Comparison of ENCODE assay signal across 9 mouse cellular contexts in the genomic region with DNA sequence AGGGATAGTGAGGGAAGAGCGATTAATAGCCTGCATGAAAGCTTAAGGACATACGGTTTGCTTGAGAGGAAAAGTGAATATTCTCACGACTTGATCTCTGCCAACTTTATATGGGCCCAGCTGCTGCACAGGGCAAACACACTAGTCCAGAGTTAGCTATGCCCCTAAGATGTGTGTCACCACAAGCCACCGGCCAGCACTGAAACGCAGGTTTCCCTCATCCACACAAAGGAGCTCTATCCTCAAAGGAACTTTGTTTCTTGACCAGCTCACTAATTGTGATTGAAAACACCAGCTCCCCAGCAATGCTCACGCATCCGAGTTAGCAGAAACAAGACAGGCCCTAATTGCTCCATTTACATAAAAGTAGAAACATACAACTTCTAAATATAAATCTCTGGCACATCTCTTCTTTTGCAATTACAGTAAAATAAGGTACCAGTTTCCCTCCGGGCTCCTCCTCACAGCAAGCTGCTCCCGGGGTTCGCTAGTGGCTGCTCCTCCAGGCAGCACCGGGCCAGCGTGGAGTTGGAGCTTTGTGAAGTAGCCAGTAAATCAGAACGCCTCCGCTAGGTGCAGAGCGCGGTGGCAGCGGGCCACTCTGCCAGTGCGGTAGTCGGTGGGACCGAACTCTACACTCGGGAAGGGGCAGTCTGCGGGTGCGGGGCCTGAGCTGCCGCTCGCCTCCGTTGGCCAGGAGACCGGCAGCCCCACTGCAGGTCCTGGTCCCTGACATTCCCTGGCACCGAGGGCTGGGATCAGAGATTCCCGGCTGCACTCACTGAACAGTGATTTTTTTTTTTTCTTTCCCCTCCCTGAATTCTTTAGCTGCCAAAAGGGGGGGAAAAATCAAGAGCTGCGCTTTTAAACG. TPM values are rescaled to one million over a fixed set of nuclear protein-coding genes. Genes with fewer than 3 reads are reported as not detected.
DNase-seq lines count a peak whose midpoint lies in the region; ATAC-seq lines count a peak whose summit lies in the region.
"Had no signal": no experiment of that assay in that cellular context is flagged by ENCODE, and none has a peak within 500 bp of the region (broad histone marks: within the 10 kb centered on the region; RNA-seq: fewer than 3 reads in every experiment).

TSS of gene Inhba (plus strand) at position 480 of the 871 bp plus-strand sequence.

- H3K4me3 ChIP-seq in limb, embryonic 12.5 days (replicated peaks), result peak within 1 kb of the TSS; percentile 51
- peak within 1 kb of the TSS; percentile 49 for H3K4me3 ChIP-seq in midbrain, embryonic 12.5 days
- H3K4me3 ChIP-seq in stomach, embryonic 14.5 days (ENCODE audit: low read depth, low read length), result peak within 1 kb of the TSS; percentile 41

- ATAC-seq in limb, embryonic 12.5 days (ENCODE audit: insufficient number of reproducible peaks, insufficient read depth, low FRiP score, low TSS enrichment, low read depth), result peak; percentile 38
- ATAC-seq in midbrain, embryonic 12.5 days (ENCODE audit: low FRiP score, low read depth), result peak; percentile 77
- ATAC-seq in stomach, embryonic 14.5 days (ENCODE audit: insufficient number of reproducible peaks, insufficient read depth, low FRiP score, low read depth), result peak; percentile 59; the same call in 1 of the 2 replicates

- DNase-seq in layer of hippocampus, adult 18-20 months (ENCODE audit: low spot score in 2 of 2), result peak in 1 of 2 experiments; percentile 55
- no peak for DNase-seq in layer of hippocampus, adult 9-10 months (ENCODE audit: low spot score)
- peak; percentile 73 to 75 for DNase-seq in cerebellum, postnatal 25 days
- peak; percentile 29 for DNase-seq in gastrocnemius, postnatal 14 days
- DNase-seq in induced T-regulatory cell, adult 2 months (ENCODE audit: low read depth), result peak; percentile 25

- H3K4me1 ChIP-seq in limb, embryonic 12.5 days (replicated peaks), result peaks cover 25% of the 10 kb centered on the region
- peaks cover 9% of the 10 kb centered on the region; the same call in 1 of the 2 replicates for H3K4me1 ChIP-seq in midbrain, embryonic 12.5 days
- 0 out of 2 replicates have a peak, but pooled peaks cover 4% of the 10 kb centered on the region for H3K4me1 ChIP-seq in stomach, embryonic 14.5 days (ENCODE audit: control insufficient read depth, insufficient read depth, low read length)

- peak within 1 kb of the TSS; percentile 63 for H3K9ac ChIP-seq in limb, embryonic 12.5 days (replicated peaks)
- peak within 1 kb of the TSS; percentile 61; the same call in 1 of the 2 replicates for H3K9ac ChIP-seq in midbrain, embryonic 12.5 days (replicated peaks)
- 0 out of 2 replicates have a peak within 1 kb of the TSS, but pooled peaks have one; percentile 11 for H3K9ac ChIP-seq in stomach, embryonic 14.5 days (replicated peaks; ENCODE audit: low read depth, low read length)

- H3K4me2 ChIP-seq in limb, embryonic 12.5 days, result peak within 1 kb of the TSS; percentile 80
- peak within 1 kb of the TSS; percentile 80 for H3K4me2 ChIP-seq in midbrain, embryonic 12.5 days (replicated peaks)
- H3K4me2 ChIP-seq in stomach, embryonic 14.5 days (replicated peaks; ENCODE audit: low read depth, low read length), result peak within 1 kb of the TSS; percentile 93

- 0 out of 2 replicates have a peak within 1 kb of the TSS, but pooled peaks have one; percentile 41 for H3K27ac ChIP-seq in limb, embryonic 12.5 days
- no peak within 1 kb of the TSS for H3K27ac ChIP-seq in midbrain, embryonic 12.5 days (replicated peaks)
- no peak within 1 kb of the TSS for H3K27ac ChIP-seq in stomach, embryonic 14.5 days (ENCODE audit: low read length)

- WGBS in limb, embryonic 12.5 days, result 5% methylated on average over 31 of the region's 31 CpGs
- WGBS in midbrain, embryonic 12.5 days, result 4% methylated on average over 31 of the region's 31 CpGs
- WGBS in stomach, embryonic 14.5 days, result 9% methylated on average over 31 of the region's 31 CpGs

- H3K36me3 ChIP-seq in limb, embryonic 12.5 days, result no peaks in the 10 kb centered on the region
- H3K36me3 ChIP-seq in midbrain, embryonic 12.5 days, result no peaks in the 10 kb centered on the region
- no peaks in the 10 kb centered on the region for H3K36me3 ChIP-seq in stomach, embryonic 14.5 days (ENCODE audit: control insufficient read depth, insufficient read depth, low read length)

- intact Hi-C loops in gastrocnemius, postnatal 14 days (cut with DNase I; ENCODE audit: low total_unique reads), result loop anchor here (10.0 kb wide), 1 partner anchor 1423 kb away; no protein-coding TSS in a partner anchor

- H3K27me3 ChIP-seq in limb, embryonic 12.5 days, result peaks cover 8% of the 10 kb centered on the region
- peaks cover 43% of the 10 kb centered on the region for H3K27me3 ChIP-seq in midbrain, embryonic 12.5 days
- no peaks in the 10 kb centered on the region for H3K27me3 ChIP-seq in stomach, embryonic 14.5 days (ENCODE audit: control insufficient read depth, insufficient read depth, low read length)

- no peaks in the 10 kb centered on the region for H3K9me3 ChIP-seq in limb, embryonic 12.5 days
- no peaks in the 10 kb centered on the region for H3K9me3 ChIP-seq in midbrain, embryonic 12.5 days
- H3K9me3 ChIP-seq in stomach, embryonic 14.5 days (ENCODE audit: control insufficient read depth, low read depth, low read length), result no peaks in the 10 kb centered on the region

RNA-seq across cellular contexts. Expression of gene Inhba, which starts in this region (rescaled TPM):
- total RNA-seq in layer of hippocampus, adult 18-20 months (2021), result 10 to 100 TPM; 13.4 to 15.6 TPM
- total RNA-seq in gastrocnemius, postnatal 14 days (2021), result 1 to 10 TPM; 1.4 to 2.5 TPM
- 9.0 and 10.0 TPM in 2 replicates for polyA plus RNA-seq in limb, embryonic 12.5 days (2016; fragmentation: Nextera tagmentation; extraction: Ambion mirVana)
- polyA plus RNA-seq in midbrain, embryonic 12.5 days (2016; fragmentation: Nextera tagmentation; extraction: Ambion mirVana), result 1.0 and 1.5 TPM in 2 replicates
- polyA plus RNA-seq in stomach, embryonic 14.5 days (2014; fragmentation: Nextera tagmentation; extraction: Ambion mirVana), result 3.2 and 4.3 TPM in 2 replicates
- total RNA-seq: MEL had no signal

Comparison
In these comparisons a context has a peak if more than half of its experiments do, and no peak if none do; other contexts are left out.
1. RNA of gene Inhba (total RNA-seq): 13.4 to 15.6 TPM in layer of hippocampus, adult 18-20 months; 1.4 to 2.5 TPM in gastrocnemius, postnatal 14 days; every median in the first group is over 4 times any median in the second.
2. H3K9ac ChIP-seq: peak in every context shown above with its lines; median percentile 63 in limb, embryonic 12.5 days; 61 in midbrain, embryonic 12.5 days; 11 in stomach, embryonic 14.5 days.
3. Peak in every context shown above with its lines, with median percentiles within 50 percentile points of each other: ATAC-seq, H3K4me2 ChIP-seq and H3K4me3 ChIP-seq.